Mouse (Mus musculus) CH12.LX (cell line): ENCODE results near the gene Defb9.

ENCODE experiments used
- BHLHE40 ChIP-seq: IDR thresholded peaks from 2 replicates; pipeline ENCODE4 v1.6.1; 2011; ENCODE audit warnings: mild to moderate bottlenecking, low read depth, low read length, improper control_type of control experiment
- CTCF ChIP-seq, 2 experiments: IDR thresholded peaks in 1 of 2; conservative IDR thresholded peaks in 1 of 2; 2 replicates each; pipeline ENCODE4 v1.5.1; 2011 to 2012; ENCODE audit warnings: low read depth in 2 of 2, low read length in 2 of 2, improper control_type of control experiment in 1 of 2, inconsistent platforms in 1 of 2, mild to moderate bottlenecking in 1 of 2, moderate library complexity in 1 of 2
- ELF1 ChIP-seq: IDR thresholded peaks from 2 replicates; pipeline ENCODE4 v1.6.1; 2014; ENCODE audit warnings: low read depth, mild to moderate bottlenecking, inconsistent platforms, low read length, improper control_type of control experiment
- MXI1 ChIP-seq: IDR thresholded peaks from 2 replicates; pipeline ENCODE4 v1.6.1; 2011; ENCODE audit warnings: mild to moderate bottlenecking, low read depth, low read length, improper control_type of control experiment
- POLR2AphosphoS2 ChIP-seq: IDR thresholded peaks from 2 replicates; pipeline ENCODE4 v1.6.1; 2011; ENCODE audit warnings: low read depth, low read length, improper control_type of control experiment
- USF1 ChIP-seq: IDR thresholded peaks from 2 replicates; pipeline ENCODE4 v1.6.1; 2014; ENCODE audit warnings: low read depth, mild to moderate bottlenecking, inconsistent platforms, low read length, improper control_type of control experiment

- TF ChIP-seq CTCF (conservative IDR thresholded peaks at IDR 0.05 in 1 of 2, IDR thresholded peaks at IDR 0.05 in 1 of 2; ENCODE audit: low read depth in 2 of 2, low read length in 2 of 2): no peak
- TF ChIP-seq BHLHE40: no peak
- TF ChIP-seq USF1: no peak
- no peak for TF ChIP-seq POLR2AphosphoS2
- TF ChIP-seq ELF1: no peak
- TF ChIP-seq MXI1: no peak
These were observed 27.3 kb upstream of the Defb9 start for GRCm38 (mm10) chr8:21912554-21912953.
